Mouse (Mus musculus): ENCODE measurements around the gene Adap2.
"Not testable (repeated sequence)": the region's sequence is repeated elsewhere in the genome, so short reads cannot be mapped to it uniquely, and the experiment has no call there.

GRCm38 (mm10) chr11:80148974-80149373 is 4.9 kb upstream of the Adap2 start:
- not testable (repeated sequence) for TF ChIP-seq CTCF, POLR2A (IDR thresholded peaks at IDR 0.05; ENCODE audit: insufficient read depth, low read depth, low read length)
